Mouse (Mus musculus) hindbrain, embryonic 10.5 days (tissue): ENCODE results near the gene Rab20. TPM values are rescaled to one million over a fixed set of nuclear protein-coding genes. Genes with fewer than 3 reads are reported as not detected.

Source experiments
- DNase-seq: peaks from one replicate; pipeline ENCODE4 v3.0.0-alpha.2; 2017; ENCODE audit warnings: low spot score
- H3K27ac ChIP-seq: fragments of 300-500 bp; sonication (generic); 2 replicates; pipeline ENCODE4 v1.5.1; 2016; ENCODE audit warnings: mild to moderate bottlenecking, moderate library complexity
- H3K27me3 ChIP-seq: fragments of 300-500 bp; sonication (generic); 2 replicates; pipeline ENCODE4 v1.6.1; 2016; ENCODE audit warnings: mild to moderate bottlenecking; ENCODE audit not compliant: poor library complexity, insufficient read depth, severe bottlenecking
- H3K36me3 ChIP-seq: fragments of 300-500 bp; sonication (generic); 2 replicates; pipeline ENCODE4 v1.6.1; 2016; ENCODE audit warnings: mild to moderate bottlenecking, moderate library complexity
- H3K4me1 ChIP-seq: fragments of 300-500 bp; sonication (generic); replicated peaks from 2 replicates; pipeline ENCODE4 v1.6.1; 2016; ENCODE audit warnings: mild to moderate bottlenecking
- H3K4me3 ChIP-seq: fragments of 300-500 bp; sonication (generic); 2 replicates; pipeline ENCODE4 v1.5.1; 2016; ENCODE audit warnings: mild to moderate bottlenecking, moderate library complexity
- H3K9me3 ChIP-seq: fragments of 300-500 bp; sonication (generic); 2 replicates; pipeline ENCODE4 v1.6.1; 2016; ENCODE audit warnings: mild to moderate bottlenecking, moderate library complexity
- WGBS: fragments of 180-500 bp; shearing (Covaris S2); methylation state at CpG from one replicate; pipeline ENCODE4 v1.1.7; 2016; 5-methylcytosine and 5-hydroxymethylcytosine counted together
- polyA plus RNA-seq: library from polyadenylated mRNA; unstranded; fragments of >200 nt; fragmentation: Nextera tagmentation; extraction: Ambion mirVana; gene quantifications from 2 replicates; pipeline ENCODE4 v1.2.1, GENCODE M21; 2016

Rab20 gene
- polyA plus RNA-seq, 1 experiment from 2014 or later: 1.0 TPM

GRCm38 (mm10) chr8:11443611-11444010, 34.9 kb downstream of the Rab20 start:
- no peak overlapping the region for H3K27ac ChIP-seq
- no peaks in the 10 kb centered on the region for H3K4me1 ChIP-seq
- no peak for DNase-seq
- no peaks in the 10 kb centered on the region for H3K9me3 ChIP-seq
- no peaks in the 10 kb centered on the region for H3K27me3 ChIP-seq
- WGBS: 89% methylated on average over 9 of the region's 9 CpGs
- H3K4me3 ChIP-seq: no peak overlapping the region
- peaks cover 73% of the 10 kb centered on the region for H3K36me3 ChIP-seq

GRCm38 (mm10) chr8:11441291-11441690, 37.2 kb downstream of the Rab20 start:
- no peaks in the 10 kb centered on the region for H3K4me1 ChIP-seq
- H3K9me3 ChIP-seq: no peaks in the 10 kb centered on the region
- H3K27me3 ChIP-seq: peaks cover 11% of the 10 kb centered on the region; the same call in 1 of the 2 replicates
- H3K4me3 ChIP-seq: no peak overlapping the region
- no peak overlapping the region for H3K27ac ChIP-seq
- WGBS: 93% methylated on average over 6 of the region's 6 CpGs
- DNase-seq: no peak
- H3K36me3 ChIP-seq: peaks cover 77% of the 10 kb centered on the region

GRCm38 (mm10) chr8:11437862-11438261, 40.6 kb downstream of the Rab20 start:
- 59% methylated on average over 12 of the region's 12 CpGs for WGBS
- H3K4me3 ChIP-seq: no peak overlapping the region
- H3K9me3 ChIP-seq: no peaks in the 10 kb centered on the region

GRCm38 (mm10) chr8:11430688-11431087, 47.8 kb downstream of the Rab20 start:
- WGBS: 58% methylated on average over 5 of the region's 5 CpGs
- Histone ChIP-seq H3K4me1 (no peaks in the 10 kb centered on the region), H3K4me3 (no peak overlapping the region), H3K27me3 (no peaks in the 10 kb centered on the region), H3K27ac (no peak overlapping the region), H3K9me3 (no peaks in the 10 kb centered on the region), H3K36me3 (peaks cover 69% of the 10 kb centered on the region)
- no peak for DNase-seq

More at GRCm38 (mm10) chr8:11437862-11438261, 40.6 kb downstream of the Rab20 start:
- Histone ChIP-seq H3K27me3 (peaks cover 11% of the 10 kb centered on the region; the same call in 1 of the 2 replicates), H3K27ac (no peak overlapping the region), H3K4me1 (no peaks in the 10 kb centered on the region), H3K36me3 (peaks cover 70% of the 10 kb centered on the region)
- DNase-seq: no peak

- no peak for DNase-seq
- Histone ChIP-seq H3K9me3 (no peaks in the 10 kb centered on the region), H3K27me3 (no peaks in the 10 kb centered on the region), H3K27ac (no peak overlapping the region), H3K4me3 (no peak overlapping the region), H3K36me3 (peaks cover 40% of the 10 kb centered on the region), H3K4me1 (peaks cover 13% of the 10 kb centered on the region)
- 68% methylated on average over 7 of the region's 7 CpGs for WGBS
These were observed 55.4 kb downstream of the Rab20 start for GRCm38 (mm10) chr8:11423091-11423490.

- H3K9me3 ChIP-seq: no peaks in the 10 kb centered on the region
- H3K4me3 ChIP-seq: no peak overlapping the region
- DNase-seq: no peak
- WGBS: 86% methylated on average over 6 of the region's 6 CpGs
- no peaks in the 10 kb centered on the region for H3K27me3 ChIP-seq
- peaks cover 31% of the 10 kb centered on the region for H3K36me3 ChIP-seq
- H3K4me1 ChIP-seq: peaks cover 13% of the 10 kb centered on the region
- H3K27ac ChIP-seq: no peak overlapping the region
These were observed 56.5 kb downstream of the Rab20 start for GRCm38 (mm10) chr8:11421968-11422367.

GRCm38 (mm10) chr8:11421105-11421504, 57.4 kb downstream of the Rab20 start:
- Histone ChIP-seq H3K4me3 (no peak overlapping the region), H3K27ac (no peak overlapping the region), H3K9me3 (no peaks in the 10 kb centered on the region), H3K4me1 (peaks cover 13% of the 10 kb centered on the region), H3K27me3 (no peaks in the 10 kb centered on the region), H3K36me3 (peaks cover 26% of the 10 kb centered on the region)
- no peak for DNase-seq
- WGBS: 47% methylated on average over 14 of the region's 14 CpGs

GRCm38 (mm10) chr8:11419645-11420044, 58.9 kb downstream of the Rab20 start:
- DNase-seq: peak; percentile 62
- 20% methylated on average over 2 of the region's 2 CpGs for WGBS
- Histone ChIP-seq H3K27me3 (no peaks in the 10 kb centered on the region), H3K9me3 (no peaks in the 10 kb centered on the region), H3K4me1 (peaks cover 9% of the 10 kb centered on the region), H3K27ac (no peak overlapping the region), H3K36me3 (peaks cover 13% of the 10 kb centered on the region), H3K4me3 (no peak overlapping the region)

- DNase-seq: no peak
- WGBS: 51% methylated on average over 6 of the region's 6 CpGs
- H3K27ac ChIP-seq: no peak overlapping the region
- H3K4me3 ChIP-seq: no peak overlapping the region
- H3K27me3 ChIP-seq: no peaks in the 10 kb centered on the region
- no peaks in the 10 kb centered on the region for H3K9me3 ChIP-seq
- peaks cover 16% of the 10 kb centered on the region; the same call in 1 of the 2 replicates for H3K36me3 ChIP-seq
- peaks cover 12% of the 10 kb centered on the region for H3K4me1 ChIP-seq
These were observed 59.3 kb downstream of the Rab20 start for GRCm38 (mm10) chr8:11419232-11419631.

GRCm38 (mm10) chr8:11417762-11418161, 60.7 kb downstream of the Rab20 start:
- no peak overlapping the region for H3K27ac ChIP-seq
- no peaks in the 10 kb centered on the region for H3K9me3 ChIP-seq
- peaks cover 13% of the 10 kb centered on the region; the same call in 1 of the 2 replicates for H3K36me3 ChIP-seq
- H3K4me3 ChIP-seq: no peak overlapping the region
- DNase-seq: no peak
- H3K4me1 ChIP-seq: peaks cover 20% of the 10 kb centered on the region
- H3K27me3 ChIP-seq: no peaks in the 10 kb centered on the region
- WGBS: 81% methylated on average over 13 of the region's 13 CpGs

GRCm38 (mm10) chr8:11415089-11415488, 63.4 kb downstream of the Rab20 start:
- 93% methylated on average over 10 of the region's 10 CpGs for WGBS
- no peak overlapping the region for H3K27ac ChIP-seq
- H3K9me3 ChIP-seq: no peaks in the 10 kb centered on the region
- no peak overlapping the region for H3K4me3 ChIP-seq
- no peak for DNase-seq
- 0 out of 2 replicates have a peak, but pooled peaks cover 8% of the 10 kb centered on the region for H3K36me3 ChIP-seq
- H3K4me1 ChIP-seq: peaks cover 40% of the 10 kb centered on the region
- H3K27me3 ChIP-seq: no peaks in the 10 kb centered on the region

- H3K36me3 ChIP-seq: 0 out of 2 replicates have a peak, but pooled peaks cover 10% of the 10 kb centered on the region
- peak overlapping the region; percentile 30 for H3K27ac ChIP-seq
- H3K4me1 ChIP-seq: peaks cover 40% of the 10 kb centered on the region
- H3K4me3 ChIP-seq: no peak overlapping the region
- no peaks in the 10 kb centered on the region for H3K9me3 ChIP-seq
- H3K27me3 ChIP-seq: no peaks in the 10 kb centered on the region
- DNase-seq: no peak
- WGBS: 40% methylated on average over 8 of the region's 8 CpGs
These were observed 64.2 kb downstream of the Rab20 start for GRCm38 (mm10) chr8:11414304-11414703.

- no peaks in the 10 kb centered on the region for H3K27me3 ChIP-seq
- peak overlapping the region; percentile 66 for H3K27ac ChIP-seq
- H3K4me3 ChIP-seq: no peak overlapping the region
- H3K9me3 ChIP-seq: no peaks in the 10 kb centered on the region
- 76% methylated on average over 5 of the region's 5 CpGs for WGBS
- DNase-seq: no peak
- H3K36me3 ChIP-seq: peaks cover 18% of the 10 kb centered on the region; the same call in 1 of the 2 replicates
- H3K4me1 ChIP-seq: peaks cover 34% of the 10 kb centered on the region
These were observed 66.1 kb downstream of the Rab20 start for GRCm38 (mm10) chr8:11412450-11412849.
